Mouse (Mus musculus): ENCODE results near the gene Cldn34c4. TPM values are rescaled to one million over a fixed set of nuclear protein-coding genes. Genes with fewer than 3 reads are reported as not detected.

Cldn34c4 gene
- not detected in 3 replicates for total RNA-seq (2017)

GRCm38 (mm10) chrX:127736454-127736853, at the start of gene Cldn34c4:
Cldn34c4 (minus strand) TSS chrX:127736554.
- ATAC-seq (replicated peaks; ENCODE audit: insufficient number of reproducible peaks, low FRiP score, low TSS enrichment, poor library complexity, severe bottlenecking): no peak

DNA sequence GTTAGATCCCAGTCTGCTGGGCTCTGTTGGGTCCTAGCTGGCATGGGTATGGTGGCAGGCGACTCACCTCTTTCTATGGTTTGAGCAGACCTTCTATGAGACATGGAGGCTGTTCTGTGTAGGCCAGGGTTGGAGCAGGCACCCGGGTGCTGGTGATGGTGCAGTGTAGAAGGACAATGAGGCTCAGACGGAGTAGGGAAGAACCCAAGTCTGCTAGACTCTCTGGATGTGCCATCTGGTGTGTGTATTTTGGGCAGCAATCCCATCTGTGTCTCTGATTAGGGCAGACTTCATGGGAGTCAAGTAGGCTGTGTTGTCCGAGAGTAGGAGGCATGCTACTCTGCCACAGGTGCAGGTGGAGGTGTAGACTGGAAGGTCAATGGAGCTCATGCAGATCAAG, 10.7 kb upstream of the Cldn34c4 start:
- no peak for ATAC-seq (replicated peaks; ENCODE audit: insufficient number of reproducible peaks, low FRiP score, low TSS enrichment, poor library complexity, severe bottlenecking)

Measured in monocyte, adult 5-6 weeks (primary cell).